Mouse (Mus musculus) WW6 (cell line): ENCODE data around the gene Ddx20.
A peak's percentile ranks its signal among the peaks of the same experiment; 100 is the strongest.

Source experiments
- DNase-seq: peaks from one replicate; pipeline ENCODE4 v3.0.0-alpha.2; 2013; ENCODE audit warnings: low read depth, low spot score

Gene Ddx20

GRCm38 (mm10) chr3:105687324-105688060 lies at the start of gene Ddx20:
TSS of gene Ddx20 (minus strand) at chr3:105687574.
- DNase-seq: peak; percentile 87

- DNase-seq: no peak
Observed at GRCm38 (mm10) chr3:105737070-105737469, 49.7 kb upstream of the Ddx20 start.

- no peak for DNase-seq
Observed at GRCm38 (mm10) chr3:105736148-105736547, 48.8 kb upstream of the Ddx20 start.

GRCm38 (mm10) chr3:105735285-105735684 lies 47.9 kb upstream of the Ddx20 start:
- no peak for DNase-seq

- no peak for DNase-seq
Observed at GRCm38 (mm10) chr3:105733538-105733937, 46.2 kb upstream of the Ddx20 start.

- no peak for DNase-seq
Observed at GRCm38 (mm10) chr3:105732360-105732759, 45.0 kb upstream of the Ddx20 start.

- DNase-seq: no peak
Observed at GRCm38 (mm10) chr3:105726037-105726436, 38.7 kb upstream of the Ddx20 start.

GRCm38 (mm10) chr3:105722510-105722909 lies 35.1 kb upstream of the Ddx20 start:
- no peak for DNase-seq

- DNase-seq: no peak
Observed at GRCm38 (mm10) chr3:105721681-105722201, 34.4 kb upstream of the Ddx20 start.

- DNase-seq: no peak
Observed at GRCm38 (mm10) chr3:105720514-105720913, 33.1 kb upstream of the Ddx20 start.

- no peak for DNase-seq
Observed at GRCm38 (mm10) chr3:105719979-105720378, 32.6 kb upstream of the Ddx20 start.

- no peak for DNase-seq
Observed at GRCm38 (mm10) chr3:105718746-105719145, 31.4 kb upstream of the Ddx20 start.

GRCm38 (mm10) chr3:105717856-105718555 lies 30.6 kb upstream of the Ddx20 start:
- no peak for DNase-seq

- no peak for DNase-seq
Observed at GRCm38 (mm10) chr3:105716353-105717000, 29.1 kb upstream of the Ddx20 start.

GRCm38 (mm10) chr3:105714820-105715167 lies 27.4 kb upstream of the Ddx20 start:
- DNase-seq: no peak

GRCm38 (mm10) chr3:105714091-105714819 lies 26.9 kb upstream of the Ddx20 start:
- DNase-seq: no peak

GRCm38 (mm10) chr3:105712827-105713226 lies 25.5 kb upstream of the Ddx20 start:
- no peak for DNase-seq

- no peak for DNase-seq
Observed at GRCm38 (mm10) chr3:105711741-105712140, 24.4 kb upstream of the Ddx20 start.

- no peak for DNase-seq
Observed at GRCm38 (mm10) chr3:105710246-105710645, 22.9 kb upstream of the Ddx20 start.

- no peak for DNase-seq
Observed at GRCm38 (mm10) chr3:105707590-105707989, 20.2 kb upstream of the Ddx20 start.

GRCm38 (mm10) chr3:105706366-105707020 lies 19.1 kb upstream of the Ddx20 start:
- no peak for DNase-seq
